Mouse (Mus musculus) stomach, postnatal 0 days (tissue): ENCODE measurements around the gene Nkrf.

Source experiments
- CTCF ChIP-seq: IDR thresholded peaks from 2 replicates; pipeline ENCODE4 v1.5.1; 2016; ENCODE audit warnings: antibody characterized with exemption, low read depth, mild to moderate bottlenecking, moderate library complexity
- EP300 ChIP-seq: optimal IDR thresholded peaks from 2 replicates; pipeline ENCODE3; 2016; ENCODE audit warnings: antibody characterized with exemption

GRCm38 (mm10) chrX:36901655-36902054 is 1.0 kb downstream of the Nkrf start:
- TF ChIP-seq CTCF = no peak
- TF ChIP-seq EP300 = no peak
